ENCODE assay signal across 9 mouse cellular contexts in genomic region chr2:79498990-79499755, GRCm38 (mm10). TPM values are rescaled to one million over a fixed set of nuclear protein-coding genes. Genes with fewer than 3 reads are reported as not detected.
DNase-seq lines count a peak whose midpoint lies in the region; ATAC-seq lines count a peak whose summit lies in the region.
"Had no signal": no experiment of that assay in that cellular context is flagged by ENCODE, and none has a peak within 500 bp of the region (broad histone marks: within the 10 kb centered on the region; RNA-seq: fewer than 3 reads in every experiment).

No protein-coding gene starts in this region.

- no peak overlapping the region for H3K27ac ChIP-seq in kidney, embryonic 15.5 days
- H3K27ac ChIP-seq in limb, embryonic 13.5 days = no peak overlapping the region
- H3K27ac ChIP-seq: embryonic facial prominence, embryonic 13.5 days had no signal

- H3K9me3 ChIP-seq in kidney, embryonic 15.5 days (replicated peaks) = no peaks in the 10 kb centered on the region
- no peaks in the 10 kb centered on the region for H3K9me3 ChIP-seq in limb, embryonic 13.5 days
- H3K9me3 ChIP-seq: embryonic facial prominence, embryonic 13.5 days had no signal

- peaks cover 6% of the 10 kb centered on the region; the same call in 1 of the 2 replicates for H3K27me3 ChIP-seq in kidney, embryonic 15.5 days
- peaks cover 5% of the 10 kb centered on the region; the same call in 1 of the 2 replicates for H3K27me3 ChIP-seq in limb, embryonic 13.5 days

- ATAC-seq in granulocyte monocyte progenitor cell, adult 5-6 weeks (replicated peaks; ENCODE audit: poor library complexity, severe bottlenecking) = peak; percentile 90
- ATAC-seq in kidney, embryonic 15.5 days (replicated peaks; ENCODE audit: low FRiP score) = peak; percentile 83
- peak; percentile 54; the same call in 1 of the 2 replicates for ATAC-seq in limb, embryonic 13.5 days (ENCODE audit: low FRiP score, low read depth)

- no peak overlapping the region for H3K4me2 ChIP-seq in kidney, embryonic 15.5 days
- H3K4me2 ChIP-seq in limb, embryonic 13.5 days (replicated peaks) = no peak overlapping the region
- H3K4me2 ChIP-seq: embryonic facial prominence, embryonic 13.5 days had no signal

- no peak overlapping the region for H3K4me3 ChIP-seq in kidney, embryonic 15.5 days (replicated peaks)
- no peak overlapping the region for H3K4me3 ChIP-seq in limb, embryonic 13.5 days
- H3K4me3 ChIP-seq: embryonic facial prominence, embryonic 13.5 days had no signal

- H3K9ac ChIP-seq in kidney, embryonic 15.5 days = no peak overlapping the region
- no peak overlapping the region for H3K9ac ChIP-seq in limb, embryonic 13.5 days
- H3K9ac ChIP-seq: embryonic facial prominence, embryonic 13.5 days had no signal

- WGBS in kidney, embryonic 15.5 days = 27% methylated on average over 10 of the region's 10 CpGs
- 29% methylated on average over 10 of the region's 10 CpGs for WGBS in limb, embryonic 13.5 days

- DNase-seq in A20 (ENCODE audit: low read depth, low spot score) = peak; percentile 81
- peak; percentile 48 to 76 for DNase-seq in adrenal gland, adult (ENCODE audit: inconsistent age in 2 of 2, low spot score in 1 of 2)
- peak; percentile 89 for DNase-seq in embryo, embryonic 10.5 days (ENCODE audit: low spot score)
- peak; percentile 3 to 23 for DNase-seq in natural killer cell, adult 2 months (ENCODE audit: low spot score in 2 of 2)
- DNase-seq in telencephalon, adult 2 months (ENCODE audit: low read depth, low spot score) = peak; percentile 79

- no peaks in the 10 kb centered on the region for H3K4me1 ChIP-seq in kidney, embryonic 15.5 days
- H3K4me1 ChIP-seq in limb, embryonic 13.5 days = no peaks in the 10 kb centered on the region
- H3K4me1 ChIP-seq: embryonic facial prominence, embryonic 13.5 days had no signal

- H3K36me3 ChIP-seq in kidney, embryonic 15.5 days = no peaks in the 10 kb centered on the region
- no peaks in the 10 kb centered on the region for H3K36me3 ChIP-seq in limb, embryonic 13.5 days
- H3K36me3 ChIP-seq: embryonic facial prominence, embryonic 13.5 days had no signal

RNA-seq across cellular contexts. Expression of gene Cerkl, which starts 42.6 kb away (rescaled TPM):
- 6.8 and 11.2 TPM in 2 replicates for total RNA-seq in granulocyte monocyte progenitor cell, adult 5-6 weeks (2014; fragmentation: Nextera tagmentation)
- total RNA-seq in granulocyte monocyte progenitor cell, adult 5-6 weeks (2017) = 7.1 and 10.4 TPM in 2 replicates
- polyA plus RNA-seq in kidney, embryonic 15.5 days (2015; fragmentation: Nextera tagmentation; extraction: Ambion mirVana) = 1.5 and 2.3 TPM in 2 replicates
- 1.1 and 1.2 TPM in 2 replicates for polyA plus RNA-seq in limb, embryonic 13.5 days (2015; fragmentation: Nextera tagmentation; extraction: Ambion mirVana)

RNA-seq across cellular contexts. Expression of gene Neurod1, which starts 42.6 kb away (rescaled TPM):
- not detected in 2 replicates for total RNA-seq in granulocyte monocyte progenitor cell, adult 5-6 weeks (2014; fragmentation: Nextera tagmentation)
- not detected in 2 replicates for total RNA-seq in granulocyte monocyte progenitor cell, adult 5-6 weeks (2017)
- polyA plus RNA-seq in kidney, embryonic 15.5 days (2015; fragmentation: Nextera tagmentation; extraction: Ambion mirVana) = 0.05 TPM in 1 of 2 replicates, not detected in the other
- 0.15 TPM in 1 of 2 replicates, not detected in the other for polyA plus RNA-seq in limb, embryonic 13.5 days (2015; fragmentation: Nextera tagmentation; extraction: Ambion mirVana)

Comparison
In these comparisons a context has a peak if more than half of its experiments do, and no peak if none do; other contexts are left out.
1. DNase-seq: peak in every context shown above with its lines; median percentile 89 in embryo, embryonic 10.5 days; 81 in A20; 79 in telencephalon, adult 2 months; 62 in adrenal gland, adult; 13 in natural killer cell, adult 2 months.